Mouse (Mus musculus): ENCODE measurements at regions not wholly inside any gene's neighbourhood (a gene's known extent, or its start where the extent isn't known, plus 50 kb on each side); places are given as distances from the start of the nearest gene placed in this dataset.

- peak; percentile 3 for DNase-seq
These were observed 78.2 kb upstream of the Cldn34d start for GRCm38 (mm10) chrX:76680890-76681289.

Measured in adrenal gland, adult 2 months (tissue).